Mouse (Mus musculus): ENCODE results near the gene Dpagt1. TPM values are rescaled to one million over a fixed set of nuclear protein-coding genes. Genes with fewer than 3 reads are reported as not detected.

The Dpagt1 gene
- polyA plus RNA-seq, 1 experiment from 2014 or later = 43.4 TPM

DNA sequence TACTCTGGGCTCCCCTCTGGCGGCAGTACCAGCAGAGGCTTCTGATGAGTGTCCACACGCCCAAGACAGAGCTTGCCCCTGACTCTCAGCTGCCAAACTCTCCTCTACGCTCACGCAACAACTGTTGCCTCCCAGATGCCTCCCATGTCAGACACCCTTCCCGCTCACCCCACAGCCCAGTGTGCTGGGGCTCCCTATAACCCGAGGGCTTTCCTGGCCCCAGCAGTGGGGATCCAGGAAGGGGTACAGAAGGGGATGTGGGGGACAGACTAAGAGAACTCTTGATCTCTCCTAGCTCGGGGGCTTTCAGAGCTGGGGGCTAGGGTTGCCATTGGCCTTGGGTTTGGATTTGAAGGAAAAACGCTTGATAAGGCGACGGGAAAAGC is 15.1 kb upstream of the Dpagt1 start:
- Histone ChIP-seq H3K27ac (ENCODE audit: low read depth) (peak overlapping the region; percentile 66; the same call in 1 of the 2 replicates), H3K36me3 (ENCODE audit: insufficient read depth) (peaks cover 30% of the 10 kb centered on the region), H3K4me3 (ENCODE audit: low read depth, low read length) (no peak overlapping the region), H3K9ac (peak overlapping the region; percentile 47; the same call in 1 of the 2 replicates), H3K4me2 (peak overlapping the region; percentile 24; the same call in 1 of the 2 replicates), H3K4me1 (ENCODE audit: insufficient read depth) (peaks cover 5% of the 10 kb centered on the region; the same call in 1 of the 2 replicates), H3K9me3 (ENCODE audit: low read depth, low read length) (no peaks in the 10 kb centered on the region), H3K27me3 (ENCODE audit: insufficient read depth, low read length) (no peaks in the 10 kb centered on the region)
- ATAC-seq (ENCODE audit: insufficient read depth) (no peak), DNase-seq (no peak)
- 26% methylated on average over 10 of the region's 10 CpGs for WGBS
- no peak for TF ChIP-seq CTCF (IDR thresholded peaks at IDR 0.05; ENCODE audit: low read depth)

DNA sequence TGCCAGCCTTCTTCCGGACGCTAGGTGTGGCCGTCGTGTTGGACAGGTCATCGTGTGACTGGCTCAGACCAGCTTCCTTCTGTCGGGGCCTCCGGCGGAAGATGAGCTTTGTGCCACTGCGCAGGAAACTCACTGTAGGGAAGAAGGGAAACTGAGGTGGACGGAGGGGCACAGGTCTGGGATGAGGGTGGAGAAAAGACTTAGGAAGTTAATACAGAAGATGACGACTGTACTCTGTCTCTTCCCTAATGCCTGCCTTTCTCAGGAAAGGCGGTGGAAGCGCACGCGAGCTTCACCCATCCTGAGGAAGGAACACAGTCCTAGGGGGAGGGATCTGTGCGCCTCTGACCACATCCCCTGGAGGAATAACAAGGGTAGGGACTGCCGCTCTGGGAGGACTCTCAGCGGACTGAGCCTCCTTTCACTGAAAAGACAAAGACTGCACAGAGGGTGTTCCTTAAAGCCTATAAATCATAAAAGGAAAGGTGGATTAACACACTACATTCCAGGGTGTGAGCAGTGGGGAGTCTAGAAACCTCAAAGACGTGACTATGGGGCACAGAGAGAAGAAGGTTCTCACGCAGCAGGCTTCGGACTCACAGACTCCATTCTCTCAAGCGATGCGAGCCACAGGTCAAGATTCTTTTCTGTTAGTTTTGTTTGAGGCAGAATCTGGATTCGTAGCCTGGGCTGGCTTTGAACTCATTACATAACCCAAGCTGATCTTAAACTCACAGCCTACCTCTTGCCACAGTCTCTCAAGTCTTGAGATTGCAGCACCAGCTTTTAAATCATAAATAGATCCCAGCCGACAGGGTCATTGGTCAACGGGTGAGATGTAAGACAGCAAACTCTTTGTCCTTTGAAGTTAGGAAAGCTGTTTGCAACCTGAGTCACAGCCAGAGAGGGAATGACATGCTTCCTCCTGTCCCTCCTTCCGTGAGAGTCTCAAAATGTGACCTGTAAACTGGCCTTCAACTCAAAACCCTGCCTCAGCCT is 14.4 kb upstream of the Dpagt1 start:
- 13% methylated on average over 27 of the region's 27 CpGs for WGBS
- ATAC-seq (ENCODE audit: insufficient read depth) (peak; percentile 81), DNase-seq (peak; percentile 57)
- Histone ChIP-seq H3K27ac (ENCODE audit: low read depth) (peak overlapping the region; percentile 66; the same call in 1 of the 2 replicates), H3K4me1 (ENCODE audit: insufficient read depth) (peaks cover 5% of the 10 kb centered on the region; the same call in 1 of the 2 replicates), H3K36me3 (ENCODE audit: insufficient read depth) (peaks cover 36% of the 10 kb centered on the region), H3K4me3 (ENCODE audit: low read depth, low read length) (peak overlapping the region; percentile 12; the same call in 1 of the 2 replicates), H3K4me2 (peak overlapping the region; percentile 24), H3K27me3 (ENCODE audit: insufficient read depth, low read length) (no peaks in the 10 kb centered on the region), H3K9ac (peak overlapping the region; percentile 47; the same call in 1 of the 2 replicates), H3K9me3 (ENCODE audit: low read depth, low read length) (no peaks in the 10 kb centered on the region)
- 0 out of 2 replicates have a peak, but pooled peaks have one; percentile 8 for TF ChIP-seq CTCF (IDR thresholded peaks at IDR 0.05; ENCODE audit: low read depth)

DNA sequence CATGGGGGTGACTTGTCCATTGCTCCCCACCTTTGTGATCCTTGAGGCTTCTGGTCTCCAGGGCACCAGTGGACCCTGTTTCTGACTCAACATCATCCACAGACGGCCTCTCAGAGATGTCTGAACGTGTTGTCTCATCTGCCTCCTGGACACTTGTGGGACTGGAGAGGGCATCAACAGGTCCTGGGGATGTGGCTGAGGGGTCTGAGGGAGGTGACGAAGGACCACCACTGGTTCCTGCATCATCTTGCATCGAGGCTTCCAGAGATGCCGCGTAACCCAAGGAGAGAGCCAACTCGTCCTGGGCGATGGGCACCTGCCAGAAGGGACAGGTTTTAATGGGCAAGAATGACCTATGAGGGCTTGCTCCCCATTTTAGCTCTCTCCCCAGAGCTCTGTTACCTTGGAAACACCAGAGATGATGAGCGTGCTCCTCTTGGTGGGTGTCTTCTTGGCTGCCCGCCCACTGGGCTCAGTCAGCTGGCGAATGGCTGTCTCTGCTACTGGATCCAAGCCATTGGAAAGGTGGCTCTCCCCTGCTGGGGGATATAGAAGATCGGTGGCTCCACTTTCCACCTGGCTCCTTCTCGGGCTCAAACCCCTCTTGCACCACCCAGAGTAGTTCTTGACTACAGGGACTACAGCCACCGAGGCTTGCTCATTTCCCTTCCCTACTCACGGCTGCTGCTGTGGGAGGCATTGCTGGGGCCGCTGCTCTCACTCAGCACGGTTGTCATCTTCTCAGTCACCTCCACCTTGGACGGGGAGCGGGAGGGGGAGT is 12.2 kb upstream of the Dpagt1 start:
- Histone ChIP-seq H3K4me2 (no peak overlapping the region), H3K36me3 (ENCODE audit: insufficient read depth) (peaks cover 40% of the 10 kb centered on the region)

DNA sequence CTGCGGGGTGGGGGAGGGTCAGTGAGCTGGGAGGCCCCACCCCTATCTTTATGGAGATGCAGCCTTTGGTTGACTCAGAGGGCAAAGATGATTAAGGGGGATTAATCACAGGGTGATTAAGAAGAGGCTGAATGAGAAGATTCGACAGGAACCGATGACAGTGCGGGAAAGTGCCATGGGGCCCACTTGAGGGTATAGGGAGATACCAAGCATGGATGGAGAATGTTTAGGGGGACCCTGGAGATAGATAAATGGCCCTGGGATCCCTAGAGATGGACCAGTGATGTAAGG is 11.6 kb upstream of the Dpagt1 start:
- no peak overlapping the region for H3K9ac ChIP-seq
- DNase-seq = no peak
- H3K4me2 ChIP-seq = no peak overlapping the region
- no peaks in the 10 kb centered on the region for H3K9me3 ChIP-seq (ENCODE audit: low read depth, low read length)
- H3K27ac ChIP-seq (ENCODE audit: low read depth) = no peak overlapping the region
- 70% methylated on average over 4 of the region's 4 CpGs for WGBS
- no peak for TF ChIP-seq CTCF (IDR thresholded peaks at IDR 0.05; ENCODE audit: low read depth)
- no peak overlapping the region for H3K4me3 ChIP-seq (ENCODE audit: low read depth, low read length)
- H3K27me3 ChIP-seq (ENCODE audit: insufficient read depth, low read length) = no peaks in the 10 kb centered on the region
- peaks cover 40% of the 10 kb centered on the region for H3K36me3 ChIP-seq (ENCODE audit: insufficient read depth)
- ATAC-seq (ENCODE audit: insufficient read depth) = no peak
- peaks cover 16% of the 10 kb centered on the region for H3K4me1 ChIP-seq (ENCODE audit: insufficient read depth)

More for the DNA sequence above, 12.2 kb upstream of the Dpagt1 start:
- Histone ChIP-seq H3K9me3 (ENCODE audit: low read depth, low read length) (no peaks in the 10 kb centered on the region), H3K9ac (no peak overlapping the region), H3K4me1 (ENCODE audit: insufficient read depth) (peaks cover 10% of the 10 kb centered on the region), H3K27ac (ENCODE audit: low read depth) (no peak overlapping the region), H3K27me3 (ENCODE audit: insufficient read depth, low read length) (no peaks in the 10 kb centered on the region), H3K4me3 (ENCODE audit: low read depth, low read length) (no peak overlapping the region)
- TF ChIP-seq CTCF (IDR thresholded peaks at IDR 0.05; ENCODE audit: low read depth) = no peak
- ATAC-seq (ENCODE audit: insufficient read depth) = no peak
- 69% methylated on average over 19 of the region's 19 CpGs for WGBS
- no peak for DNase-seq

DNA sequence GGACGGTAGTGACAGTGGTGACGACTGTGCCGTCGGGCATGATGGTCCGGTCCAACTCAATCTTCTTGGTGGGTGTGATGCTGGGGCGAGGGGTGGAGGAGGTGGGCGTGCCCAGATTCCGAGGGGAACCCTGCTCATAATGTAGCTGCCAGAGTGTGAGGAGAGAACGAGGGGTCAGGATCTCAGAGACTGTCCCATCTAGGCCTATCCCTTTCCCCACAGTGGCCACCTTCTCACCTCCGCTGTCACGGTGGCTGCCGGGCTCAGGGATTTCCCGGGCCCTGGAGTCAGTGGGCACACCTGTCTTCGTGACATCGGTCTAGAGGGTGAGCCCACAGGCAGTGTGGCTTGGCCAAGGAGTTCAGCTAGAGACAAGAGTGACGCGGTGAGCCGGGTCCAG is 10.9 kb upstream of the Dpagt1 start:
- WGBS = 89% methylated on average over 18 of the region's 18 CpGs
- Histone ChIP-seq H3K4me2 (no peak overlapping the region), H3K9me3 (ENCODE audit: low read depth, low read length) (no peaks in the 10 kb centered on the region), H3K4me1 (ENCODE audit: insufficient read depth) (peaks cover 16% of the 10 kb centered on the region), H3K27me3 (ENCODE audit: insufficient read depth, low read length) (no peaks in the 10 kb centered on the region), H3K4me3 (ENCODE audit: low read depth, low read length) (no peak overlapping the region), H3K9ac (no peak overlapping the region), H3K36me3 (ENCODE audit: insufficient read depth) (peaks cover 40% of the 10 kb centered on the region), H3K27ac (ENCODE audit: low read depth) (no peak overlapping the region)
- no peak for TF ChIP-seq CTCF (IDR thresholded peaks at IDR 0.05; ENCODE audit: low read depth)
- no peak for ATAC-seq (ENCODE audit: insufficient read depth)
- no peak for DNase-seq

DNA sequence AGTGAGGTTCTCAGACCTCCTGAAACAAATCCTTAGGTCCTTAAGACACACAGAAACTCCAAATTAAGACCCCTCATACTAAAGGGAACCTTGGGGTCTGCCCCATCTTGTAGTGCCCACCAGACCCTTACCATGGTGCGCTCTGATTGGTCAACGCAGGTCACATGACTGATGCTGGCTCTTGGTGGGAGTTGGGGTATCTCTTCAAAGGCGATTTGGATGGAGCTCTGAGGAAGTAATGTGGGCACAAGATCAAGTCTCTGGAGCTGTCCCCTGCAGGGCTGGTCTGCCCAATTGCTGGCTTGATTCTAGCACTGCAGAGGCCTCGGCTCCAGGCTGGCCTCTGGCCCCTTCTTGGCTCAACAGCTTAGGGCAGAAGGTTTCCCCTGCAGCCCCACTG is 8.4 kb upstream of the Dpagt1 start:
- Histone ChIP-seq H3K4me1 (ENCODE audit: insufficient read depth) (peaks cover 14% of the 10 kb centered on the region), H3K4me2 (no peak overlapping the region), H3K36me3 (ENCODE audit: insufficient read depth) (peaks cover 35% of the 10 kb centered on the region), H3K4me3 (ENCODE audit: low read depth, low read length) (no peak overlapping the region), H3K27me3 (ENCODE audit: insufficient read depth, low read length) (no peaks in the 10 kb centered on the region), H3K9me3 (ENCODE audit: low read depth, low read length) (no peaks in the 10 kb centered on the region), H3K9ac (no peak overlapping the region), H3K27ac (ENCODE audit: low read depth) (no peak overlapping the region)
- no peak for ATAC-seq (ENCODE audit: insufficient read depth)
- DNase-seq = no peak
- no peak for TF ChIP-seq CTCF (IDR thresholded peaks at IDR 0.05; ENCODE audit: low read depth)
- 70% methylated on average over 4 of the region's 4 CpGs for WGBS
